Mouse (Mus musculus) urinary bladder, postnatal 14 days (tissue): ENCODE results near the gene Wnt16.

ENCODE experiments used
- DNase-seq: peaks from one replicate; pipeline ENCODE4 v3.0.0; 2021; ENCODE audit warnings: low spot score

Wnt16 gene

GRCm38 (mm10) chr6:22326289-22326688 lies 38.3 kb downstream of the Wnt16 start:
- DNase-seq, result no peak

GRCm38 (mm10) chr6:22327091-22327490 lies 39.1 kb downstream of the Wnt16 start:
- DNase-seq, result no peak

GRCm38 (mm10) chr6:22327931-22328330 lies 39.9 kb downstream of the Wnt16 start:
- no peak for DNase-seq

GRCm38 (mm10) chr6:22330169-22330960 lies 42.3 kb downstream of the Wnt16 start:
- no peak for DNase-seq

- DNase-seq, result no peak
These were observed 44.5 kb downstream of the Wnt16 start for GRCm38 (mm10) chr6:22332548-22332947.

GRCm38 (mm10) chr6:22339763-22340542 lies 51.9 kb downstream of the Wnt16 start:
- no peak for DNase-seq

- no peak for DNase-seq
These were observed 52.8 kb downstream of the Wnt16 start for GRCm38 (mm10) chr6:22340779-22341178.

GRCm38 (mm10) chr6:22343292-22343691 lies 55.3 kb downstream of the Wnt16 start:
- no peak for DNase-seq

GRCm38 (mm10) chr6:22343706-22344105 lies 55.7 kb downstream of the Wnt16 start:
- DNase-seq, result no peak

GRCm38 (mm10) chr6:22344443-22344842 lies 56.4 kb downstream of the Wnt16 start:
- DNase-seq, result no peak

- DNase-seq, result no peak
These were observed 59.3 kb downstream of the Wnt16 start for GRCm38 (mm10) chr6:22347132-22347902.
